Mouse (Mus musculus) spleen, embryonic (tissue): ENCODE results near the gene Otor.

Source experiments
- CTCF ChIA-PET: fragments of 350-600 bp; sonication (Branson Sonifier 250); formaldehyde crosslinking; loops from one replicate; lab custom pipeline; 2022; lab: Charles Lee

Otor gene

DNA sequence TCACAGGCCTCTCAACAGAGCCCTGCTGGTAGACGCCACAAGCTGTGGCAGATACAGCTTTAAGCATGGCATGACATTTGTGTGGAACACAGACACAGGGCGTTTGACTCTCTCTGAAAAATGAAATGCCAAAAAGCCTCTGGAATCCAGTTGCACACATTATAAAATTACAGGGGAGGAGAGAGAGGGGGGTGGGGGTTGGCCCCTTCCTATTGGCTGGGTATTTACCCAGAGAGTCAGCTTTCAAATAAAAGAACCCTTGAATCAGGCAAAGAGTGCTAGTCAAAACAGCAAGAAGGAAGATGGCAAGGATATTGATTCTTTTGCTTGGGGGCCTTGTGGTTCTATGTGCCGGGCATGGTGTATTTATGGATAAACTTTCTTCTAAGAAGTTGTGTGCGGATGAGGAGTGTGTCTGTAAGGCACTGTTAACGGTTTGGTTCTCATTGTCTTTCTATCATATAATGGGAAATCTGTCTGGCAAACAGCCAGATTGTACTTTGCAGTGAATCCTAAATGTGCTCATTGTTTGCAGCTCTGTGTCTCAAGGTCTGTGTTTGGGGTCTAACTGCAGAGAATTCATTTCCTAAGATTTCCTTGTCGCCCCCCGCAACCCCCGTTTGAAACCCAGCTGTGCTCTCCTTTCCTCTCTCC, at the start of gene Otor:
Gene Otor (plus strand): TSS at position 276 of the 654 bp plus-strand sequence.
- CTCF ChIA-PET, result no interaction called here

DNA sequence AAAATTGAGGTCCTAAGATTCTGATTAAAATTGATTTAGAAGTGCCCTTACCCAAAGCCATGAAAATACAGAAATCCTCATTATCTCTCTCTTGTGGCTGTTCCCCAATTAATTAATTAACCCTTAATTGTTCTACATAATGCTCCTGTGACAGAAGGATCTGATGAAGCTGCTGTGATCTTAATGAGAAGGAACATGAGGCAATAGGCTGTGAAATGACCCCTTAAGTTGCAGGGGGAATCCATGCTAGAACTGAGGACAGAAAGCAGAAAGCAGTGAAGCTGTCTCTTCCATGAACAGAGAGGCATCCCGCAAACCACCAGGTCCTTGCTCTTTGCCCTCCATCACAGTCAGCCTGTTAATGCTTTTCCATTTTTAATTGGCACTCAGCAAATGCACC, 47.0 kb upstream of the Otor start:
- CTCF ChIA-PET, result no interaction called here

DNA sequence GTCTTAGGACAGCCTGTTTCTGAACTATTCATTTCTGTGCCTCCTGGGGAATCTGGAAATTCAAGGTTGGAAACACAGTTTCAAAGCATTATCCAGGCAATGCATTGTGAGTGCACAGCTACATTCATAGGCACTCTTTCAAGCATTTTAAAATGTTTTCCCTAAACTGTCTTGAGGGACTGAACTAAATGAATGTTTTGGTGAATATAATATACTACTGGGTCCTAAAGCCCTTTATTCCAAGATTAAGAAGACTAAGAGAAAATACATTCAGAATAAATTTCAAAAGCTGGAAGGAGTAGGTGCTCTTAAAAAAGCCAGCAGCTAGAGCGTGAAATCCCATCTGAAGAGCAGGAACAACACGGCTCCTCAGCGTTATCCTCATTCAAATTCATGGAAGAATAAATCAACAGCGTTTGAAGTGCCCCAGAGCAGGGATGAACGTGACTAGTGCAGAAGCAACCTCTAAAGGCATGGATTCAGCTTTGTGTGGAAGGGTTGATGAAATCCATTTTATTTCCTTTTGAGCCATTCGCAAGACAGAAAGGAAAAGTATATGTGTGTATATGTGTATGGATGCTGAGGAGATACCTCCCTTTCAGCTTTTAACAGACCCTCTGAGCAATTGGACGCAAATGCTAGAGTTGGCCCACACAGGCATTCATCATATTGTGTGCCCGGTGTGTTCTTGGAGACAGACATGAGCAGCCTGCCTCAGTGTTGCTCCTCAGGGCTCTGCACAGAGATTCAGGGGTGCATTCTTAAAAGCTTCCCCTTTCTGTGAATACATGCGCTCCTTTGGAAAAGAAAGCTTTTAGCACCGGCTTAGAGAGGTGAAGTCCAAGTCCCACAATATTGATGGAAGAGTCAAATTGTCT, 45.7 kb upstream of the Otor start:
- CTCF ChIA-PET, result no interaction called here

DNA sequence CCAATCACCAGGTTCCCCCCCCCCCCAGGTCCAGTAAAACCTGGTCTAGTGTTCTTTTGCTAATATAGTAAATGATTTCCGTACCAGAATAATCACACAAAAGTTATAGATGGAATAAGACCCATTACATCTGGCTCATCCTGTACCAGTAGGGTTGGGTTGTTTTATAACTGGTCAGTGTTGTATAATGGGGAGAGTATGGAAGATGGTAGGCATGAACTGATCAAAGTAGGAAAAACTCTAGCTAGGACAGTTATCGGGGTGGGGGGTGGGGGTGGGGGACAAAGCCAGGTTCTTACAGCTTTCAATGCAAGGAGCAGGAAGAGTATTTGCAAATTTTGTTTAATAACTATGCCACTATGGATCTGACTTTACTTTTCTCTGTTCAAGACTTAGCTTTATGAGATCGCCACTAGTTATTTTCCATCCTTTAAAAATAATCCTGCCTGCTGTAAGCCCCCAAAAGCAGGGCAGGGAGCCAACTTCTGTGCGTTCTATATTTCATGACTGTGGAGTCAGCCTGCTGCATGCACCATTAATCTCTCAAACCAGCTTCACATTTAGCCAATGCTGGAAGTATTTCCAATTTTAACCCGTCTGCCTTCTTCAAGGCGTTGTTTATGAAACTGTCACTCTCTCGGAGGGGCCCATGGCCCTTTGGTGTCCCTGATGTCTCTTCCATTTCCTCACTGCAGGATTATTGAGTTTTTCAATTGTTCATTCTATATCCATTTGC, 43.8 kb upstream of the Otor start:
- CTCF ChIA-PET, result no interaction called here

DNA sequence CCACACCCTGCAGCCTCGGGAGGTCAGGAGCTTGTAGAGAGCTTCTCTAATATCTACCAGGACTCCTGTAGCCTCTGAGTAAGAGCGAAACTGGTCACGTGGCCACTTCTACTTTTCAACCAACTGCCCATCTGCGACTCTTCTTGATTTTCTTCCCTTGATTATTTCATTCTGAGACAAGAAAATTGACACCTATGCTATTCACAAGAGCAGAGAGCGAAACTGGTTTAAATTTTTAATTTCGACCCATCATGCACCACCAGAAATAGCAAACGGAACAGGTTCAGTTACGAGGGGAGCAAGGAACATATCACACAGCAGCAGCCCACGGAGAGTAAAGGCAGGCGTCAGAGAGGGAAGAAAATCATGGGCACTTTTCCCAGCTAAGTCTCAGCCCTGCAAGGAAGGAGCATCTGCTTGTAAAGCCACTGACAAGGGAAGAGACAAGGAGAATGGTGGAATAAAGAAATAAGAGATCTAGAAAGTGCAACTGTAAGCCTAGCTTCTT, 43.1 kb upstream of the Otor start:
- CTCF ChIA-PET, result no interaction called here

DNA sequence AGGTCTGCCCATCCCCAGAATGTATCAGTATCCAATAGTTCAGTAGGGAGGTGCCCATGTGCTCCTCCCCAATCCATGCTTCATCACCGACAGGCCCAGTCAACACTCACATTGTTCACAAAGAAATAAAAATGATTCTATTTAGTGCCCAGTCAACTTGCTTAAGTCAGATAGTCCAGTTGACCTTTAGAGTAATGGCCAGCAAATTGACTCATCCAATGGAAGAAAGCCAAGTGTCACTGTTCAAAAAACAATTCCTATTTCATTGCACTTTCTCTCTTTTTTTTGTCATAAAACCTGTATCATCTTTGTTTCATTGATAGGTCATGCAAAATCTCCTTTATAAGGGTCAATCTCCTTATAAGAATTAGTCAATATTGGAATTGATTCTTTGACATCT, 36.7 kb upstream of the Otor start:
- CTCF ChIA-PET, result no interaction called here

DNA sequence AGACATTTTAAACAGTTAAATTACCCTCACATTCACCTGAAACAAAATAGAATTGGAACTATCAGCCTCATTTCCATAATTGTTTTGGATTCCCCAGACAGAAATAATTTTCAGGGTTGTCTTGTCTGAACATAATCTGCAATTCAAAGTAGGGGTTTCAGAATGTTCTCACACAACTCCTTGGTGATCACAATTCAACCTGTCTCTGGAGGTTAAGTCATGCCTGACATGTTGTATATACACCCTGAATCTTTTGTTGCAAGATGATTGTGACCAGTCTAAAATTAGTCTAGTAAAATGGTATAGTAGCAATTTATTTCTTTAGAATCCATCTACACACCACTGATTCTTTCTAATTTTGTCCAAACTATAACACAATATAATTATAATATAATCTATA, 23.0 kb upstream of the Otor start:
- CTCF ChIA-PET, result no interaction called here

DNA sequence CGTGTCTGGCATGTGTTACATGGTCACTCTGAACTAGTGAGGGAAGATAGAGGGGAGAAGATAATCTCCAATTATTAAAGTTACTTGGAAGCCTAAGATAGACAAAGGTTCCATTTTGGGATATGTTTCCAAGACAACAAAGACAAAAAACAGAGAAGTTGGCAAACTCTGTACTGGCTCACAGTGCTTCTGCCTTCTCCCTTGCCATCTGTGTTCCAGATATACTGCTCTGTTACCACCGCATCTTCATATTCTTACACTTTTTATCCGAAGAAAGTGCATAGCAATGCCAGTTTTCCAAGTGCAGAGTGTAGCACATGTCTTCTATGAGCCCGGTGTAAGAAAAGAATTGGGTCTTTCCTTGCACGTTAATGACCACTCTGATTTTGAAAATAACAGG, 21.5 kb upstream of the Otor start:
- CTCF ChIA-PET, result no interaction called here

DNA sequence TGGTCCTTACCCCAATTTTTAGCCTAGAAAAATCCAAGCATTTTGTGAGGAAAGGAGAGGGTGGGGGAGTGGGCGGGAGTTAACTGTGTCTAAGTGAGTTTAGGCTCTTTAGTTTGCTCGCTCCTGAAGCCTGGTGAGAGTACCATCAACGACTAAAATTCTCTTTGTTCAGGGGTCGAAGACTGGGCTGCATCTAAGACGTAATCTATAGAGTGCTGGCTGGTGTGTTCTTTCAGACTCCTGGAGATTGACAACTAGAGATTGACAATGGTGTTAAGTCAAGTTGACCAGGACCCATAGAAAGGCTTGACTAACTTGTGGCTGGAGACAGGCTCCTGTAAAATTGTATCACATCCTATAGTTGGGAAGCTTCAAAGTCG, 15.9 kb upstream of the Otor start:
- CTCF ChIA-PET, result no interaction called here

DNA sequence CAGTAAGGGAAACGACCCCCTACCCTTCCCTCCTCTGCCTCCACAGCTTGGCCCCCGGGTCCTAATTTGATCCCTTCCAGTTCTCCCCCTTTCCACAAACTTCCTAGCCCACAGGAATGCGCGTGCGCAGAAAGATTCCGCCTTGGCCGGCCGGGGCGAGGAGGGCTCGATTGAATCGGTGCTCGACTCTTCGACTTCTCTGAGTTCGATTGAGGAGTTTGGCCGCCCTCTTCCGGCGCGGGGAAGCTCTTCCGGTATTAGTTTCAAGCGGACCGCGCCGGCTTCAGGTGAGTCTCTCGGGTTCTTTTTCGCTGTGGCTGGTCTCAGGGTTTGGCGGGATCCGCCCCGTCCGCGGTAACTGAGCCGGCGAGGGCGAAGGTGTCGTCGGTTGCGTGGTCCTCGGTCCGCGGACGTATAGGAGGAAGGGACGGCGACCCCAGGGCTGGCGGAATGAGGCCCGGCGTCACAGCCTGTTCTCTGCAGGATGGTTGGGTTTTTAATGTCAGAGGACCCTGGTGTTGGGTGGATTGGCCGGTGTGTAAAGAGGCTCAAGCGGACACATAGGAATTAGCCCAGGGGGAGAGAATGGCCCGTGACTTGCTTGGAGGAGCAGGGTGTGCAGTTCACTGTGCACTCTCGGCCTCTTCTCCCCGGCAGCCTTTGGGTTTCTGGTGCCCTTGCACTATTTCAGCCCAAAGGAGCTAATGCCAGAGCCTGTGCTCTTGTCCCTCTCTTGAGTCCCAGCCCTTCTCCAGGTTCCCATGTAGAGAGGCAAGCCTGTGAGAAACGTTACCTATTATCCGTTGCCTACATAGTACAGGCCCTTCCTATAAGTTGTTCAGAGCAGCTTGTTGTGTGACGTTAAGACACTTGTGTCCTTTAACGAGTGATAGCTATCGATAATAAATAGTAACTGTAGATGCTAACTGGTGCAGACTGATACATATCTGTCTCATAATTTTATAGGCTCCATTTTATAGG, 15.2 kb upstream of the Otor start, which contains the start of gene Snrpb2:
Gene Snrpb2 (plus strand): TSS at position 228 of the 981 bp plus-strand sequence.
- CTCF ChIA-PET, result no interaction called here

DNA sequence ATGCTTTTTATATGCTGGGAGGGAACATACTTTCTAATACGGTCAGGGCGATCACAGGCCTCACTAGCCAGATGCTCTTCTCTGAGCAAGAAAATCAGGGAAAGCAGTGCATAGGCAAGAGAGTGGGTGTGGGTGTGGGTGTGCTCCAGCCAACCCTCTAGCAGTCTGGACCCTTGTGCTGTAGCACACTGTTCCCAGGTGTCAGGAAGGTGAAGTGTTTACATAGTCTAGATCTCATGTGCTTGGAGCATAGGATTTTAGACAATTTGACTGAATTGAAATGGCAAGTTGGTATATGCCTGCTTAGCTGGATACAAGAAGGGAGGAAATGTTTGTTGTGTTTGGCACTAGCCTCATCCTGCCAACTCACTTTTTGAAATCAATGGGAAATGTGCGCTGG, 12.4 kb upstream of the Otor start:
- CTCF ChIA-PET, result no interaction called here

DNA sequence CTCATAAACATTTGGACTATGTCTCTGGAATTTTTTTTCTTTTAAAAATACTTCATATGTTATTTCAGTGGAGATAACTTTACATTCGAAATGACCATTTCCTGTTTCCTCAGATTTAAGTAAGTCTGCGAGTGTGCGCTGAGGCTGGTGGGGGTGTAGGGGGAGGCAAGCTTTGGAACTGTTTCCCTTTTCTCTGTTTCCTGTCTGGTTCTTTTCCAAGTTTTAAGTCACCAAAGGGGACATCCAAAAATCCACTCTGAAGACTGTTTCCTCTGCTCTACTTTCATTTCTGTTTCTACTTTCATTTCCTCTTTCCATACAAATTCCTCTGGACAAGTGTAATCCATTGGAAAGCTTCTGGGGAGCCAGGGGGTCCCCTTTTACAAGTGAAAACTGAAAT, 3.4 kb downstream of the Otor start:
- CTCF ChIA-PET, result no interaction called here

DNA sequence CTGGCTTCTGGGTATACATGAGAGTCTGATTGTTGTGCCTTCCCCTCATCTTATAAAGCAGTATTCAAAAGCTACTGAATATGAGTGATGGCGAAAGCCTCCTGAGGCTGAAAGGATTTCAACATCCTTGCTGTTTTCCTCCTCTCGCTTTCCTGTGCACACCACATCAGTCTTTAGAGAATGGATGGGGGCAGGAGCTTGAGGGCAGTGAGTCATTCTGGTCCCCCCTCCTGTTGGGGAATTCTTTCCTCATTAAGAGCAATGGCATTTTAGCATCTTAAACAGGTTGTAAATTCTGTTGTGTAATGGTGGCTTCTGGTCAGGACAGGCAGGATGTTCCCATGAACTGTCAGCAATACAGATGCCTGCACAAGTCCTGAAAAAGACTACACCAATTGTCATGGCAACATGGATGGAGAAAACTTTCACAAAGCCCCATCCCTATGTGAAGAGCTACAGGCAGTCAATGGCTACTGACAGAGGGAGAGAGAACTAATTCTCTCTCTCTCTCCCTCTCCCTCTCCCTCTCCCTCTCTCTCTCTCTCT, 6.7 kb downstream of the Otor start:
- CTCF ChIA-PET, result no interaction called here

DNA sequence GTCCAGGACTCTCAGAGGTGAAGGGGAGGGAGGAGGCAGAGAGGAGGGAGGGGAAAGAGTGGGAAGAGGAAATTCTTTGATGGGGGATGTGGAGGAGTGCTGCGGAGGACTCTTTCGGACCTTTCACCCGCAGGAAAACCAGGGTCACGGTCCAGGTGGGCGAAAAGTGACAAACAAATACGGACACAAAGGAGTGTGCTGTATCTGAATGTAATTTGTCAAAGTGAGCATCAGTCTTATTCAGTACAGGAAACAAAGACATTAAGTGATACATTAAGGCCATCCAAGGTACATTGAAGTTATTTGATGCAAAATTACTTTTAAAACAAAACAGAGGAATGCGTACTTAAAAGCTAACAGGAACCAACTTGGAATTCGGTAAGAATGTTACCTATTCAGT, 11.6 kb downstream of the Otor start:
- CTCF ChIA-PET, result no interaction called here

DNA sequence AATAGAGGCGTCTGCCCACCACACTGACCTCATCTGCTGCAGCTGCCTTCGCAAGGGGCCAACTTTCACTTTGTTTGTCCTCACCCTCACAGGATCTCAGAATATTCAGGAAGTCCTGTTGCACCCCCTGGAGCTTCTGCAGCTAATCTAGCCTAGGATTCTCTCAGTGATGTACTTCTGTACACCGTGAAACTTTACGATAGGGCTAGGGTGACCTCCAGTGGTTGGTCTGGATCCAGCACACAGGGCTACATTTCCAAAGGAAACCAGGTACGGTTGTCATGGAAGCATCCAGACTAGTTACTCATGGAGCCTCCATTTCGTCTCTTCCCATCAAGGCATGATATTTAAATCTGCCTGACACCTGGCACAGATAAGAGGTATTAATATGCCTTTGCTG, 15.5 kb downstream of the Otor start:
- CTCF ChIA-PET, result no interaction called here

DNA sequence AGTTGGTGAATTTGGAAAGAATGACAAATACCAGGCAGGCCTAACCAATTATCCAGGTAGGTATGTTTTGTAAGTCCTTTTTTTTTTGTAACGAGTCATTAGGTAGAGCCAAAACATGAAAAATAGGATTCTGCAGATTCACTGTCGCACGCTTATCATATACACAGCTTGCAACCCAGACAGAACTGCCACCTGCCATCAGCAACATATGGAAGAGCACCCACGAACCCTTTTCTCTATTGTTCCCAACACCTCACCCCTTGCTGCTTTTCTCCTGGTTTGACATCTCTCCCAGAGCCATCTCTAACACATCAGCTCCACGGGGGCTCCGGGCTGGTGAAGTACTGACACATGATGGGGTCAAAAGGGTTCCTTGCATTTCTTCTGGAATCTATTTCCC, 16.5 kb downstream of the Otor start:
- CTCF ChIA-PET, result no interaction called here

DNA sequence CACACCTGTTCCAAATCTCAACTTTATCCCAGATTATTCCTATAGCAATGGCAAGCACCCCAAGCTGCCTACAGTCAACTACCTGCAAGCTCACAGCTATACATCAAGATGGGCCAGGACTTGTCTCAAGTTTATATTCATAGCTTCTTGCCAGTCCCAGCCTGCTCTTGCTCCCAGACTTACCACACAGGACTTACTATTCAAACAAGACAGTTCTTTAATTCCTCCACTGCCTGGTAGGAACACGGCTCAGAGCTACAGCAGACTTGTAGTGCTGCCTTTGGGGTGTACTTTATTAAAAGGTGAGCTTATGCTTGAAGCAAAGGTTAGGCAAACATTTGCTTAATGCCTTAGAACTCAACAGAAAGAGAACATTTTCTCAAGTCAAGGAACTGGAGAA, 18.9 kb downstream of the Otor start:
- CTCF ChIA-PET, result no interaction called here

DNA sequence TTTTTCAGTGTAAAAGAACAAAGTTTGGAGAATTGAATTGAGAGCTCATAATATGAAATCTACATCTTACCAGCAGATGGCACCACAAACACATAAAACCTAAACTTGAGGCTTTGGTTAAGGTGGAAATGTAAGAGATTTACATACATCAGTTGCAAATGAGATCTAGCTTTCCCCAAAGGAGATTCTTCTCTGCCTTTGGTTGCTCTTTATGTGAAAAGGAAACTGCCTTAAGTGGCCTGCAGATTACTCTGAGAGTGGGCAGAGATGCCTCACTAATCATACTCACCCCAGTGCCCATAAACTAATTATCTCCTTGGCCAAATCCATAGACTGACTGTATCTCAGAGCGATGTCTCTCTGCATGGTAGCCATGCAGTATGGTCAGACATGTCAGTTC, 35.6 kb downstream of the Otor start:
- CTCF ChIA-PET, result interaction anchor here (0.6 kb wide), 1 partner anchor 93 kb away, joined by 3 read pairs; no protein-coding TSS in a partner anchor

DNA sequence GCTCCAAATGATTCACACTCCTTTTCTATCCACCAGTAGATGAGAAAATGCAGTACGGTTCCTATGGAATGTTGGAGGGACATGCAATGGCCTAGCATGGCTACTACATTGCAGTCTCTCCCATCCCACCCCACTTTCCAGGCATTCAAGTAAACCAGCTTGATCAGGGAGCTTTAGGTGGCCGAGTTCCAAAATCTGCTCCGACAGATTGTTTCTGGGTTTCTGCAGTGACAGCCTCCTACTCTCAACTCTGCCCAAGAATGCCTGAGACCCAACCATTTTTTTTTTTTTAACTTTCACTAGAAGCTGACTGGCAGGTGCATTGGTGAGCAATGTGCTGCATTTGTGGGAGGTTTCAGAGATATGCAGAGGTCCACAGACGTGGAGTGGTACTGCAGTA, 36.4 kb downstream of the Otor start:
- CTCF ChIA-PET, result no interaction called here

DNA sequence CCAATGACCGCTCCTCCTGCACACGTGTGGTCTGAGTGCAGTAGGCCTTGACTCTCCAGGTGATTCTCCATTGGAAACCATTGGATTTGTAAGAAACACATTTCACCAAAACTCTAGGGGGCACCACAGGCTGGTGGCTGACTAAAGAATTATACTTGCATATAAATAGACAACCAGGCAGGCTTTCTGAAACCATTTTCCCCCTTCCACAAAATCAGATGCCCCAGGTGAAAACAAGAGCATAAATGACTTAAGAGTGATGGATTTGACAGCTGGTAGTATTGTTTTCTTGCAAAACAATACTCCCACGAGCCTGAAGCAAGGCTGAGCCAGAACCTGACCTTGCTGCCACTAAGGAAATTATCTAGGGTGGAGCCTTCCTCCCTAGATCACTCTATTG, 39.2 kb downstream of the Otor start:
- CTCF ChIA-PET, result no interaction called here

DNA sequence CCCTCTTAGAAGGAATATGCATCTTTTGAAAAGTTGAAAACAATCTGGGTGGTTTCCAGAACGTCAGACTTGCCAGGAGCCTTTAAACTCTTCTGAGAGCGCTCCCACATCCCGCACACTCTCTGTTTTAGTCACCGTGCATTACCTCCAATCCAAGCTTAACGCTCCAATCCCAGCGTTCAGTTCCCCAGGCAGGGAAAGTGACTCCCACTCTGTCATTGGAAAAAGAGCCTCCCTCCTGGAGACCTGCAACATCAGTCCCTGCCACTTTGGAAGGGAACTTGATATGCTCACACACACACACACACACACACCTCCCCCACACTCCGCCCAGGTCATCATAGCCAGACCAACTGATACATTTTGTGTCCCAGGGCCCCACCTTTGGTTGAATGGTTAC, 39.9 kb downstream of the Otor start:
- CTCF ChIA-PET, result no interaction called here
